Mouse (Mus musculus) heart, postnatal 25 days (tissue): ENCODE results near the gene Ppp1r12a. TPM values are rescaled to one million over a fixed set of nuclear protein-coding genes. Genes with fewer than 3 reads are reported as not detected.

Experiments used
- DNase-seq: peaks from one replicate; pipeline ENCODE4 v3.0.0; 2022; ENCODE audit warnings: low spot score
- intact Hi-C: fragments of 180-260 bp; cut with DNase I; formaldehyde crosslinking; loops from one replicate; pipeline ENCODE4 v1.15.1; 2025
- total RNA-seq, 2 experiments: library from RNA; stranded (reverse); gene quantifications; 2 replicates each; pipeline ENCODE4 v1.2.3; 2021

The Ppp1r12a gene
- total RNA-seq, 2 experiments from 2014 or later, result 58.1 to 61.7 TPM

DNA sequence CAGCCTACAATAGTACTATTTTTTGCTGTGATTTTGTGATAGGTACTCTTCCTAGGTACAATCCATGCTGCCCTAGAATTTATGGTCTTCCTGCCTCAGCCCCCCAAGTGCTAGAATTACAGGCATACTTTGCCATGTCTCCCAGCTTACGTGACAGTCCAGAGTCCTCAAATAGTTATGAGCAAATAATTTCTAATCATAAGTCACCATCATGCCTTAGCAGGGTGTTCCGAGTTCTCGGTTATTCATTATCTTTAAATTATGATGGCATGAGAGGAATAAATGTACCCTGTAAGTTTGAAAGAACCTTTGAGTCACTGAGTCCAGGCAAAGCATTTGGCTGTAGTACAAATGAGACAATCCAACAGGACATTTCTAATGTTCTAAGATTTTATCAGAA lies 5.9 kb upstream of the Ppp1r12a start:
- no peak for DNase-seq
- intact Hi-C loops, result no loop called here

DNA sequence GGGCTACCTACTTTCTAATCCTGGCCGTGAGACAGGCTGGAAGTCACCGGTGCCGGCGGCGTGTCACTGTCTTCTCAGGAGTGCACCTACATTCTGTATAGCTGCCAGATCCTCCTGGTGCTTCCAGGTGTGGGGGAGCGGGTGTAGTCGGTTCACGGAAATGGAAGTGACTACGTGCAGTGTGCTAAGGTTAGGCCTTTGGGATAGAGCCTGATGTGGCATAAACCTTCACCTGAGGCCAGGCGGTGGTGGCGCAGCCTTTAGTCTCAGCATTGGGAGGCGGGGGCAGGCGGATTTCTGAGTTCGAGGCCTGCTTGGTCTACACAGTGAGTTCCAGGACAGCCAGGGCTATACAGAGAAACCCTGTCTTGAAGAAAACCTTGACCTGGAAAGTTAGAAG lies 3.0 kb upstream of the Ppp1r12a start:
- DNase-seq, result no peak
- intact Hi-C loops, result no loop called here

DNA sequence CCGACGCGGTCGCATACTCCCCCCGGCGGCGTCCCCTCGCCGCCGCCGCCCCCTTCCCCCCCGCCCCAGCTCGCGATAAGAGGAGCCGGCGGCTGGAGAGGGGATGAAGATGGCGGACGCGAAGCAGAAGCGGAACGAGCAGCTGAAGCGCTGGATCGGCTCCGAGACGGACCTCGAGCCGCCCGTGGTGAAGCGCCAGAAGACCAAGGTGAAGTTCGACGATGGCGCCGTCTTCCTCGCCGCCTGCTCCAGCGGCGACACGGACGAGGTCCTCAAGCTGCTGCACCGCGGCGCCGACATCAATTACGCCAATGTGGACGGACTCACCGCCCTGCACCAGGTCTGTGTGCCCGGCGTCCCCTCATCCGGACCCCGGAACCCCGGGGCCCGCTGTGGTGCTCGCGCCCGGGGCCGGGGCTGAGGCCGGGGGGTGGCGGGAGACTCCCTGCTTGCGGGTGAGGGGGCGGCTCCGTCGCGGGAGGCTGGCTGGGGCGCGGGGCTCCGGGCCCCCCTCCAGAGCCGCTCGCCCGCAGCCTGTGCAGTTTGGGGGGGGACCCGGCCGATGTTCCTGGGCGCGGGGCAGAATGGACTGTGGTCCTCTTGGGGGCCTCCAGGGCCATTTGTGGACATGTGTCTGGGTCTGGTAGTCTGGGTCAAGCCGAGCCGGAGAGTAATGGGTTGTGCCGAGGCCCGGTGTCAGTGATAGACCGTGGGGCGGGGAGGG lies 466 bp downstream of the Ppp1r12a start:
- intact Hi-C loops, result loop anchor here (5.0 kb wide), 3 partner anchors 75 to 230 kb away; no protein-coding TSS in a partner anchor
- peak; percentile 23 for DNase-seq

DNA sequence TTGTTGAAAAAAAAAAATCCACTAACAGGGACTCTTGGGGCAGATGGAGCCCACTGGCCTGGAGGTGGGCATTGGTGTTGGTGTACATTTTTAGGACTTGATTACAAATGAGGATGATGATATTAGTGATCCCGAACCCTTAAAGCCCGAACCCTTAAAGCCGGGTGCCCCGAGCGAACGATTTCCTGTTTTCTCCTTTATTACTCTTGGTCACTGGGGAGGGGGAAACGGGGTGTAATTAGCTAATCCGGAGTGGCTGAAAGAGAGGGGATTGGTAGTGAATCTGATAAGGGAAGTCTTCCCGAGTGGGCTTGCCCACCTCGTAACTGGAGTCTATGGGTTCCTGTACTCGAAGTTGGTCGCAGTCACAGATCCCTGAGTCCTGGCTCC lies 1.0 kb downstream of the Ppp1r12a start:
- intact Hi-C loops, result loop anchor here (5.0 kb wide), 3 partner anchors 76 to 231 kb away; no protein-coding TSS in a partner anchor
- no peak for DNase-seq

DNA sequence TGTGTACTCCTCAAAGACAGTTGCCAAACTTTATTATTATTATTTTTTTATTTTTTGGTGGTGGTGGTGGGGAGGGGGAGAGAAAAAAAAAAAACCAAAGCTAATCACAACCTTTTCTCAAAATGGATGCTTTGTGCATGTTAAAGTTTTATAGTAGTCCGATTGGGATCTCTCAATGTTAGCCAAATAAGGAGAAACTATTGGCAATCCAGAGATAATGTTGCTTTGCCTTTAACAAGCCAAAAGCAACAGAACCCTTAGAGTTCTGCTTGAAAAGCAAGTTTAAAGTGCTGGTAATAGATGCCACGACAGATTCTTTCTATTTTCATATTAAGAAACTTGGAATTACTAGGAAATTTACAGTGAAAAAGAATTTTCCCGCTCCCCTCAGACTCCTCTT lies 1.5 kb downstream of the Ppp1r12a start:
- intact Hi-C loops, result loop anchor here (5.0 kb wide), 3 partner anchors 76 to 231 kb away; no protein-coding TSS in a partner anchor
- DNase-seq, result no peak

DNA sequence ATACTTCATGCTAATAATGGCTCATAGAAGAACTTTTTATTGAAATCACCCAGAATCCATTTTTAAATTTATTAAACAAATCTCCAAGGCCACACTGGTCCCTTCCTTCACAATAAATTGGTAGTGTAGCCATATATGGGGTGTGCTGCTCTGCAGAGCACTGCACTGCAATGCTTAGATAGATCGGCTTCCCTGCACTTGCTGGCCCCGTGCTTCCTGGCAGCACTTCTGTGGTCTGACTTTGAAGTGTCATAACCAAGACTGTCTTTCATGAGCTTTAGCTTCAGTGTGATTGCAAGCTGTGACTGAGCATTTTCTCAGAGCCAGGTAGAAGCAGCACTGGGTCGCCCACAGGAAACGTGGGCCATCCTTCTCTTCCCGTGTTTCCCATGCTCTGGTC lies 5.8 kb downstream of the Ppp1r12a start:
- DNase-seq, result peak; percentile 16
- intact Hi-C loops, result no loop called here

DNA sequence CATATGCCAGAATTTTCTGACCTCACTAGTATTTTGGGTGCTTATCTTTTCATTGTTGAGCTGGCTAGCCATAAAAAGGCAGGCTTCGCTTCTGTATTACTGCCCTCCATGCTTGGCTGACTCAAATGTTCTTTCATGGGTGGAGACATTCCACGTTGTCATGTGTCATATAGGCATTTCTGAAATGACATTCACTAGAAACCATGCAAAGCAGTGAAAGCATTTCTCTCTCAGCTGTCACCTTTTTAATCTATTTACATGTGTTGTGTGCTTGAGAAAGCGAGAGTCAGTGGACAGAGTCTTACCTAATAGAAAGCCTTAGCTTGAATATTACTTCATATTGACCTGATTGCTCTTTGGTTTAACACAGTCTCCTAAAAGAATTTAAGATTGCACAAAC lies 8.8 kb downstream of the Ppp1r12a start:
- intact Hi-C loops, result no loop called here
- DNase-seq, result no peak

DNA sequence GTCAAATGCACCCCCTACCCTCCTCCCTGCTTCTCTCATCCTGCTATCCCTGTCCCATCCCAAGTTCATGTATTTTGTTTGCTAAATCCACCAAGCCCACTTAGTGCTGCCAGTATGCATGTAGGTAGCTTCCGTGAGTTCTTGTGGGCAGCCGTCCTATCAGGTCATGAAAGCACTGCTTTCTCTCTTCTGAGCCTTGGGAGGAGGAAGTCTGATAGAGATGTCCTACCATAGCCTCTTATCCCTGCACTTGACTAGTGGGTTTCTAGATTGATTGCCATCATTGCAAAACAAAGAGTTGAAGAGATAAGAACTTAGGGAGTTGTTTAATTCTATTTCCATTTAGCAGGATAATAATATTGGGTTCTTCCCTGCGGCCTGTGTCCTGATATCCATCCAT lies 9.6 kb downstream of the Ppp1r12a start:
- no peak for DNase-seq
- intact Hi-C loops, result no loop called here

DNA sequence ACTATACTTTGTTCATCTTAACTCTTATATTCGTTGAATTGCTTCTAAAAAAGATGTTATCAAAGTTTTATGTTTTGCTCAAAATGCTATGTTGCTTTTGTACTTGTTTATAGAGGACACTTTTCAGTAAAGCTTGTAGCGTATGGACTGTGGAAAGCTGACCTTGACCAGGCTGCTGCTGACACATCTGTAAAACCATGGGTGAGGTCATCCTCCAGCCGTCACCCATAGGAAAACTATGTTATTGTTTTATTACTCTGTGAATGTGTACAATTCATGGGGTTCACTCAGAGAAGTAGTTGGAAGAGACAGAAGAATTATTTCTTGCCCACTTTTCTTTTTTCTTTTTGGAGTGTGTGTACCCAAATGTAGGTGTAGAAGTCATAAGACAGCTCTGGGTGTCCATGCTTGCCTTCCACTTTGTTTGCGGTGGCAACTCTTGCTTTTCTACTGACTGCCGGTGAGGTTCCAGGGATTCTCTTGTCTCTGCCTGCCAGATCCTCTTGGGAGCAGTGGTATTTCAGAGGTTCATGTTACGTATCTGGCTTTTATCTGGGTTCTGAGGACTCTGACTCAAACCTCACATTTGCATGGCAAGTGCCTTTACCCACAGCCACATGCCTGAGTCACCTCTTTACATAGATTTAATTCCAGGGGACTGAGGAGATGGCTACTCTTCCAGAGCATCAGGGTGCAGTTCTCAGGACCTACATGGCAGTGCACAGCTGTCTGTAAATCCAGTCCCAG lies 11.0 kb downstream of the Ppp1r12a start:
- DNase-seq, result no peak
- intact Hi-C loops, result no loop called here

DNA sequence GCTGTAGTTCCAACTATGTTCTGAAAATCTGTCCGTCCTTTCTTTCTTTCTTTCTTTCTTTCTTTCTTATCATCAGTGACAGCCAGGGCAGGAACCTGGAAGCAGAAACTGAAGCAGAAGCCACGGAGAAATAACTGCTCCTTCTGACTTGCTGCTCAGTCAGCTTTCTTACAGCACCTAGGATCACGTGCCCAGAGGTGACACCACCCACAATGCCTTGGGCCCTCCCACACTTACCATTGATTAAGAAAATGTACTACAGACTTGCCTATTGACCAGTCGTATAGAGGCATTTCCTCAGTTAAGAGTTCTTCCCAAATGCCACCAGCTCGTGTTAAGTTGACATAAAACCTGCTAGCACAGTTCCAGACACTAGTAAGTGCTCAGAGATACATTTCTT lies 12.1 kb downstream of the Ppp1r12a start:
- intact Hi-C loops, result no loop called here
- no peak for DNase-seq

DNA sequence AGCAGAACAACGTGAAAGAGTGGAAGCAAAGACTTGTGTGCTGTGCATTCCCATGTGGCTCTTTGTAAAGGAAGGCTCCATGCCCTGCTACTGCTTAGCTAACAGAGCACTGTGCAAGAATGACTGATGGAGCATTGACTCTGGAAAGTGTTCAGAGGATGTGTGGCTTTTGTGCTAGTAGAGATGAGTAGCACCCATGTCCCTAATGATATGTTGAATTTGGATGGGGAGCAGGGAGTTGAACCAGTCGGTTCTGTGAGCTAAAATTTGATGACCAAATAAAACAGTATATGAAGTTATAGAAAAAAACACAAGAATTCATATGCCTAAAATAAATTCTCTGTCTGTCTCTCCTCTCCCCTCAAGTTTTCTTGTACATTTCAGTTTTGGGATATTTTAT lies 13.9 kb downstream of the Ppp1r12a start:
- no peak for DNase-seq
- intact Hi-C loops, result no loop called here

DNA sequence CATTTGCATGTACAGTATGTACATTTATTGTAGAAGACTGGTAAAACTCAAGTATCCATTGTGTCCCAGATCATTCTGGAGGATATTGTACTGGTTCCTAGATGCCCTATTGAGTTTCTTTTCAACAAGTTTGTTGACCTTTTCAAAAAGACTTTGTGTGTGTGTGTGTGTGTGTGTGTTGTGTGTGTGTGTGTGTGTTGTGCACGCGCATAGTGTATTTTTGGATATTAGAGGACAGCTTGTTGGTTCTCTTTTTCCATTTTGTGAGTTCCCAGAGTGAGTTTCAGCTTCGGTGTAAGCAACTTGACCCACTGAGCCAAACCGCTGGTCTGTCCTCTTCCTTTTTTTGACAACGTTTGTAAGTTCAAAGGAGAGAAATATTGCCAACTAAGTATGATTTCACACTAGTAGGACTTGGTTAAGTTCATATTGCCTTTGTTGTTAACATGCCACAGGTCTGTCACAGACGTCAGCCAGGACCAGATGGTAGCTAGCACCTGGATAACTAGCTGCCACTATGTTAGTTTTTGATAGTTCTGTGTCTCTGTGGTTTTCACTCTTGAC lies 16.4 kb downstream of the Ppp1r12a start:
- intact Hi-C loops, result no loop called here
- no peak for DNase-seq

DNA sequence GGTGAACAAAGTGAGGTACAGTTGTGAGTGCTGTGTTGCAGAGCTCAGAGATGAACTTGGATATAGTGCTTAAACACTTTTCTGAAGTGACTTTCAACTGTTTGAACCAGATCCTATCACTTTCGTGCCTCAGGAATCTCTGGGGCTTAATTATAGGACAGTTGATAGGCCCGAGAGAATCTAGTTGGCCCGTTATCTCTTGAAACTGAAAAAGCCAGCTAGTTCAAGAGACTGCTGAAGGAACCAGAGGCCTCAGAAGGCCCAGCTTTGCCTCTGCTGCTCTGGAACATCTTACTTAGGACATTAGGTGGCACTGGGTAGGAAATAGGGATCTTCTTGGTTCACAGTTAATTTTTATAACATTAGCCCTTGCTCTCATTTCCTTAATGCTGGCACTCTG lies 17.4 kb downstream of the Ppp1r12a start:
- no peak for DNase-seq
- intact Hi-C loops, result no loop called here

DNA sequence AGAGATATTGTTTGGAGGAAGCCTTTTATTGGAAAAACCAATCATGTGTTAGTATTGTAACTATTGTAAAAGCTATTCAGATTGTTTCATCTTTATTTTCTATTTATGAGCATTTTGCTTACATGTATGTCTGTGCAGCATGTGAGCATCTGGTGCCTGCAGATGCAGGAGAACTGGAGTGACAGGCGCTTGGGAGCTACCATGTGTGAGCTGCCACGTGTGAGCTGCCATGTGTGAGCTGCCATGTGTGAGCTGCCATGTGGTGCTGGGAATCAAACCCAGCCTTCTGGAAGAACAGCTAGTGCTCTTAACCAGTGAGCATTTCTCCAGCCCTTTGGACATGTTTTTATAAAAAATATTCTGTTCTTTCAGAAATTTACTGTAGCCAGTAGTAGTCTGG lies 18.3 kb downstream of the Ppp1r12a start:
- DNase-seq, result no peak
- intact Hi-C loops, result no loop called here

DNA sequence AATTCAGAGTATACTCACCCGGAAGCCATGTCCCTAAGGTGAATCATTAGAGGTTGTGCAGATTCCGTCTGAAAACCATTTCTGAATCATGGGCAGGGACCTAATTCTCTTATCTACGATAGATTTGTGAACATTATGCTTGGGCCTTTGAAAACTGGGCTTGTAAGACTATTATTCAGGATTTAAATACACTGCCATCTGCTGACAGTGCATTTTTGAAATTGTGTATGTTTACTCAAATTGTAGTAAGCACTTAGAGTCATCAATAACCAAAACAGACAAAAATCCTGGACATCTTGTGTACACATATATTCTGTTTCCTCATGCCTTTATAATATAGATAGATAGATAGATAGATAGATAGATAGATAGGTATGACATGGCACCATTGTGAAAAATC lies 19.9 kb downstream of the Ppp1r12a start:
- no peak for DNase-seq

DNA sequence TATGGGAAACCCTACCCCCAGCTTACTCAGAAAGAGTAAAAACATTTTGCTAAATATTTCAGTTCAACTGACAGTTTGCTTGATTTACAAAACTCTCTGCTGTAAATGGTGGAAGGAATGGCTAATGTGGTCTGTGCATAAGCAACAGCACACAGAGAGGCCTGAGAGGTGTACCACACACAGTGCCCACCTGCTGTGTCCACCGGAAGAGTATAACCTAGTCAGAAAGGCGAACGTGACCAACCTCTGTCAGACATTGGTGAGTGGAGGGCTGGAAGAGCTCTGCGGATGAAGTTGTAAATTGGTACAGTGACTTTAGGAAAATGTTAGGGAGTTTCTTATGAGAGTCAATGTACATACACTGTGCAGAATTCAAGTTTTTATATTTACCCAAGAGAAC lies 20.4 kb downstream of the Ppp1r12a start:
- DNase-seq, result no peak
- intact Hi-C loops, result no loop called here

More for the DNA sequence above, 19.9 kb downstream of the Ppp1r12a start:
- intact Hi-C loops, result no loop called here

DNA sequence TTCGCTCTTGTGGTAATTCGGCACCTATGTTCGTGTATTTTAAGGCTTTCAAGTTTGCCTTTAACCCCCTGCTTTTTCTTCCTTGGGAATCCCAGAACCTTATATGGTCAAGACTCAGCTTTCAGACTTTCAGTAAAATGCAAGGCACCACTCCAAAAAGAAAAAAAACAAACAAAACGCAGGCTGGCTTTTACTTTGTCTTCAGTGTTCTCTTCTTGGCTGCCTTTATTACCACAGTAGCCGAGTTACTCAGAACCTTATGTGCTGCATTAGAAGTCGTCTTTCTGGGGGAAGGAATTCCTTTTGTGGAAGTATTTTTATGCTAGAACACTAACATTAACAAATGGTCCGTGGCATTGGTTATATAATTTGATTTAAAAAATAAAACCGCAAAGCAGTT lies 22.8 kb downstream of the Ppp1r12a start:
- DNase-seq, result no peak
- intact Hi-C loops, result no loop called here

DNA sequence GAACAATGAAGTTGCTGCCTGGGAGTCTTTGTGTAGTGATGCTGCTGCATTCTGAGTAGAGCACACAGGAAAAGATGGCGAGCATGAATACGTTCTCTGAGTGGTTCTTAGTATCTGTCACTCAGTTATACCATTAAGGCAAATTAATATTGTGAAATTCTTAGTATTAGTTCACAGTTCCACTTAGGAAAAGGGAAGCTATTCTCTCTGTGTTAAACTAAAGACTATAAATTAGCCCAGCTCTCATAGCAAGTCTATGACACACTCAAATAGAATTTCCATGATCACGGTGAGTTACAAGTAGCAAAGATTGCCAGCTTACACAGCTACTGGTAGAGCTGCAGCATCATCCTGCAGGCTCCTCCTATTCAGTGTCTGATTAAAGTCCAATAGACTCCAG lies 23.3 kb downstream of the Ppp1r12a start:
- intact Hi-C loops, result no loop called here
- DNase-seq, result no peak

DNA sequence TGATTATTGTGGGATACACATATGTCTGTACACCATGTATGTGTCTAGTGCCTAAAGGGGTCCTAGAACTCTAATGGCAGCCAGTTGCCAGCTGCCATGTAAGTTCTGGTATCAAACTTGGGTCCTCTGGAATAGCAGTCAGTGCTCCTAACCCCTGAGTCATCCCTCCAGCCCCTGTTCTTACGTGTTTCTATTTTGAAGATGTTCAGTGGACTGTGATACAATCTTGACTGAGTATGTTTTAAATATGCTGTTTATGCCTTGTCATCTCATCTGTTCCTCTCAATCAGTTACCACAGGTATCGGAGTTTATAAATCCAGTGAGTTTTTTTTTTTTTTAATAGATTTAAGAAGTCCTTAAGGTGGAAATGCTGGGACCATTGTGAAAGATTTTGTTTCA lies 27.3 kb downstream of the Ppp1r12a start:
- intact Hi-C loops, result no loop called here
- DNase-seq, result no peak

DNA sequence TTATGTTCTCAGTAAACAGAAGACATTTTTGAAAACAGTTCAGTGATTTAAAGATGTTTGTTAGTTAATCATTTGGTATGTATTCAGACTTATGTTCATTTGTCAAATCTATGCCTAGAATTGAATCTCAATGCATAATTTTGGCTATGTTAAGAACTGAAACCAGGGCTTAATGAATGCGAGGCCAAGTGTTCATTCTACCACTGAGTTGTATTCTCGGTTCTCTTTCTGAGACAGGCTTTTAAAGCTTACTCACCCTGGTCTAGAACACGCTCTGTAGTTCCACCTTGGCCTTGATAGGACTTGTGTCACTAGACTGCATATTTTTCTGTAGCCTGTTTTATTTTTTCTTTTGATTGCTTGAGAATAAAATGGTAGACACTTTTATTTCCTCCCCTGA lies 28.0 kb downstream of the Ppp1r12a start:
- intact Hi-C loops, result loop anchor here (5.0 to 10.0 kb wide), 3 partner anchors 47 to 335 kb away; no protein-coding TSS in a partner anchor
- DNase-seq, result no peak

DNA sequence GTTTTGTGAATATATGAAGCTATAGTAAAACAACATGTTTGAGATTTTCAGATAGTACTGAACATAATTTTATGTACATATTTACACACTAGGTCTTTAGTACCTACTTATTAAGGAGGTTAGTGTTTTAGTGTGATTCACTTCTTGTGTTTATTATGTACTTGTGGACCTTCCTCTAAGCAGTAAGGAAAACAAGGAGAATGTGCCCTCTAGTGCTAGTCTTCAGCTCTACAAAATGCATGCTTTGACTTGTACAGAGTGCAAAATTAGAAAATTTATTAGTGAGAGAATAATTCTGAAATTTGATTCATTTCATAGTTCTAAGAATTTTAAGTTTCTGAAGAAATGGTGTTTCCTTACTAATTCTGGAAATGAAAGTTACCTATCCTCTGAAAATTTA lies 28.6 kb downstream of the Ppp1r12a start:
- intact Hi-C loops, result loop anchor here (5.0 to 10.0 kb wide), 3 partner anchors 47 to 336 kb away; no protein-coding TSS in a partner anchor

More for the DNA sequence above, 28.6 kb downstream of the Ppp1r12a start:
- DNase-seq, result no peak
